Mouse (Mus musculus) cortical plate, adult 2 months (tissue): ENCODE measurements at regions not wholly inside any gene's neighbourhood (a gene's known extent, or its start where the extent isn't known, plus 50 kb on each side); places are given as distances from the start of the nearest gene placed in this dataset.

ENCODE experiments used
- CTCF ChIP-seq: fragments of 200-500 bp; IDR thresholded peaks from 2 replicates; pipeline ENCODE4 v1.5.1; 2011; ENCODE audit warnings: mild to moderate bottlenecking, control low read depth, low read length; ENCODE audit not compliant: insufficient read depth; ENCODE audit errors: extremely low read depth
- POLR2A ChIP-seq: fragments of 200-500 bp; IDR thresholded peaks from 2 replicates; pipeline ENCODE4 v1.6.1; 2011; ENCODE audit warnings: mild to moderate bottlenecking, low read length, control low read depth; ENCODE audit not compliant: insufficient read depth; ENCODE audit errors: extremely low read depth

- TF ChIP-seq POLR2A (no peak), CTCF (no peak)
These were observed 76.0 kb upstream of the Thpo start for GRCm38 (mm10) chr16:20810322-20810721.
